In the genomic region with DNA sequence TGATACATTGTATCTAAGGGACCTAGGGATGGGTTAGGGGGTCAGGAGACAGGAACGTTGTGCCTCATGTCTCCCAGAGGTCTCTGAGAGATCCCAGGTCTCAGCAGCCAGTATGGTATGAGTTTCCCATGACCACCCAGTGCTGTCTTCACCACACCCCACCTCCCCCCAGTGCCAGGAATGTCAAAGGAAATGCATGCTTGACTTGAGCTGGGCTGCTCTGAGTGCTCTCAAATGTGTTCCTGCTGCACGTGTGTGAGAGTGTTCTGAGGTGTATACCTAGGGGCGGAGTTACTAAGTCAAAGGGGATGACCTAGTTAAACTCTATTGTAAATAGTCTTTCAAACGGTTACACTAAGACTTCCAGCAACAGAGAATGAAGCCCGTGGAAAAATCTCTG, we compare ENCODE assay signal across 35 mouse cellular contexts. TPM values are rescaled to one million over a fixed set of nuclear protein-coding genes. Genes with fewer than 3 reads are reported as not detected.
DNase-seq lines count a peak whose midpoint lies in the region; ATAC-seq and TF ChIP-seq lines count a peak whose summit lies in the region.
"Had no signal": no experiment of that assay in that cellular context is flagged by ENCODE, and none has a peak within 500 bp of the region (broad histone marks: within the 10 kb centered on the region; RNA-seq: fewer than 3 reads in every experiment).

No protein-coding gene starts in this region.

- 35% methylated on average over 5 of the region's 5 CpGs for WGBS in lung, postnatal 0 days
- WGBS in stomach, embryonic 16.5 days, result 34% methylated on average over 5 of the region's 5 CpGs

- H3K9me3 ChIP-seq in lung, postnatal 0 days (ENCODE audit: low read length), result no peaks in the 10 kb centered on the region
- no peaks in the 10 kb centered on the region for H3K9me3 ChIP-seq in stomach, embryonic 16.5 days (replicated peaks; ENCODE audit: control insufficient read depth, low read length)
- H3K9me3 ChIP-seq: embryonic facial prominence, embryonic 10.5 days; hindbrain, embryonic 10.5 days; midbrain, embryonic 13.5 days had no signal

- no peak overlapping the region for H3K9ac ChIP-seq in lung, postnatal 0 days (replicated peaks; ENCODE audit: low read depth)
- H3K9ac ChIP-seq in stomach, embryonic 16.5 days (ENCODE audit: low read length), result no peak overlapping the region
- H3K9ac ChIP-seq: forebrain, postnatal 0 days; midbrain, embryonic 13.5 days had no signal

- H3K4me2 ChIP-seq in lung, postnatal 0 days (replicated peaks; ENCODE audit: low read depth, low read length), result no peak overlapping the region
- H3K4me2 ChIP-seq in stomach, embryonic 16.5 days (ENCODE audit: low read depth, low read length), result no peak overlapping the region
- H3K4me2 ChIP-seq: heart, embryonic 11.5 days; midbrain, embryonic 13.5 days had no signal

- POLR2A ChIA-PET in Patski (lab: Charles Lee), result no interaction called here

- H3K4me3 ChIP-seq in lung, postnatal 0 days (ENCODE audit: low read depth, low read length), result no peak overlapping the region
- H3K4me3 ChIP-seq in stomach, embryonic 16.5 days (replicated peaks; ENCODE audit: low read length), result no peak overlapping the region
- H3K4me3 ChIP-seq: embryonic facial prominence, embryonic 10.5 days; gastrocnemius, adult 2 months; hindbrain, embryonic 10.5 days; megakaryocyte, embryonic 14.5 days; midbrain, embryonic 13.5 days had no signal

- DNase-seq in lung, adult 18-20 months, result peak; percentile 3 to 44
- no peak for DNase-seq in lung, postnatal 4 days
- DNase-seq in Patski (ENCODE audit: low read depth, low spot score), result no peak
- DNase-seq in lung, postnatal 0 days (ENCODE audit: low spot score), result peak; percentile 79
- no peak for DNase-seq in heart, adult 18-20 months
- no peak for DNase-seq in frontal cortex, postnatal 36 days (ENCODE audit: low spot score in 2 of 2)
- DNase-seq: B cell, adult 2 months; cerebellum, adult 11 months; cerebellum, adult 9-11 months; forebrain, postnatal 0 days; gastrocnemius, adult 2 months; kidney, adult 18-20 months; right cerebral cortex, postnatal 25 days; thymus, adult 2 months had no signal

- no peaks in the 10 kb centered on the region for H3K36me3 ChIP-seq in lung, postnatal 0 days (ENCODE audit: insufficient read depth, low read length)
- no peaks in the 10 kb centered on the region for H3K36me3 ChIP-seq in stomach, embryonic 16.5 days (ENCODE audit: control insufficient read depth, insufficient read depth, low read length)
- H3K36me3 ChIP-seq: embryonic facial prominence, embryonic 10.5 days; hindbrain, embryonic 10.5 days; midbrain, embryonic 13.5 days had no signal

- no peaks in the 10 kb centered on the region for H3K27me3 ChIP-seq in Patski
- H3K27me3 ChIP-seq in lung, postnatal 0 days (replicated peaks; ENCODE audit: insufficient read depth, low read length), result 0 out of 2 replicates have a peak, but pooled peaks cover 6% of the 10 kb centered on the region
- H3K27me3 ChIP-seq in stomach, embryonic 16.5 days (ENCODE audit: control insufficient read depth, insufficient read depth, low read length), result peaks cover 2% of the 10 kb centered on the region; the same call in 1 of the 2 replicates

- ATAC-seq in Patski, result peak; percentile 51
- peak; percentile 94 for ATAC-seq in lung, postnatal 0 days
- peak; percentile 69; the same call in 1 of the 2 replicates for ATAC-seq in stomach, embryonic 16.5 days (ENCODE audit: insufficient read depth, low FRiP score)
- ATAC-seq: forebrain, postnatal 0 days; midbrain, embryonic 13.5 days had no signal

- H3K4me1 ChIP-seq in lung, postnatal 0 days (ENCODE audit: insufficient read depth, low read depth, low read length), result peaks cover 4% of the 10 kb centered on the region; the same call in 1 of the 2 replicates
- H3K4me1 ChIP-seq in stomach, embryonic 16.5 days (ENCODE audit: control insufficient read depth, insufficient read depth, low read length), result peaks cover 5% of the 10 kb centered on the region; the same call in 1 of the 2 replicates

- CTCF ChIA-PET in Patski (lab: Charles Lee), result no interaction called here

- peak; percentile 11 for TF ChIP-seq CTCF in Patski (IDR thresholded peaks at IDR 0.05)
- peak; percentile 51 for TF ChIP-seq CTCF in lung, postnatal 0 days (IDR thresholded peaks at IDR 0.05)

- H3K27ac ChIP-seq in lung, postnatal 0 days (ENCODE audit: low read length), result no peak overlapping the region
- H3K27ac ChIP-seq in stomach, embryonic 16.5 days (ENCODE audit: low read length), result no peak overlapping the region
- H3K27ac ChIP-seq: embryonic facial prominence, embryonic 10.5 days; gastrocnemius, adult 2 months; hindbrain, embryonic 10.5 days; midbrain, embryonic 13.5 days had no signal

- TF ChIP-seq EP300 in lung, postnatal 0 days (IDR thresholded peaks at IDR 0.05), result peak; percentile 63; the same call in 1 of the 2 replicates

- in situ Hi-C loops in Patski (cut with MboI; ENCODE audit: low pct_unique_long_range_greater_than_20kb), result no loop called here

RNA-seq across cellular contexts. Expression of a gene that starts 1.8 kb away (rescaled TPM):
- polyA plus RNA-seq in Patski (2021), result not detected
- polyA plus RNA-seq in lung, postnatal 0 days (2015; fragmentation: Nextera tagmentation; extraction: Ambion mirVana), result 0.29 TPM in 2 replicates
- polyA plus RNA-seq in stomach, embryonic 16.5 days (2015; fragmentation: Nextera tagmentation; extraction: Ambion mirVana), result 0.17 TPM in 1 of 2 replicates, not detected in the other
- total RNA-seq in heart, adult 18-20 months (2021), result not detected
- total RNA-seq: adrenal gland, adult 18-20 months; adrenal gland, postnatal 4 days; common myeloid progenitor, adult 5-6 weeks; forebrain, postnatal 0 days; gastrocnemius, adult 2 months; layer of hippocampus, adult 18-20 months; layer of hippocampus, postnatal 25 days; liver, adult 2 months; monocyte, adult 5-6 weeks; neutrophil, adult 5-6 weeks had no signal
- polyA plus RNA-seq: heart, embryonic 11.5 days; heart, postnatal 0 days; kidney, embryonic 16.5 days; liver, adult 2 months; liver, embryonic 16.5 days; midbrain, embryonic 13.5 days; spleen, adult 2 months; stomach, embryonic 14.5 days; thymus, adult 2 months had no signal

RNA-seq across cellular contexts. Expression of a gene that starts 34.5 kb away (rescaled TPM):
- polyA plus RNA-seq in Patski (2021), result not detected
- polyA plus RNA-seq in lung, postnatal 0 days (2015; fragmentation: Nextera tagmentation; extraction: Ambion mirVana), result not detected in 2 replicates
- polyA plus RNA-seq in stomach, embryonic 16.5 days (2015; fragmentation: Nextera tagmentation; extraction: Ambion mirVana), result not detected in 2 replicates
- not detected for total RNA-seq in heart, adult 18-20 months (2021)
- total RNA-seq: adrenal gland, adult 18-20 months; adrenal gland, postnatal 4 days; common myeloid progenitor, adult 5-6 weeks; forebrain, postnatal 0 days; gastrocnemius, adult 2 months; gastrocnemius, postnatal 4 days; layer of hippocampus, adult 18-20 months; layer of hippocampus, postnatal 25 days; liver, adult 2 months had no signal
- polyA plus RNA-seq: embryonic facial prominence, embryonic 10.5 days; forebrain, postnatal 0 days; heart, embryonic 11.5 days; heart, postnatal 0 days; hindbrain, embryonic 10.5 days; kidney, embryonic 16.5 days; limb, embryonic 11.5 days; liver, adult 2 months; liver, embryonic 16.5 days; midbrain, embryonic 13.5 days; spleen, adult 2 months; stomach, embryonic 14.5 days; thymus, adult 2 months had no signal

Comparison
In these comparisons a context has a peak if more than half of its experiments do, and no peak if none do; other contexts are left out.
1. DNase-seq: peak in lung, adult 18-20 months (2 of 2) and lung, postnatal 0 days (single experiment); none in lung, postnatal 4 days (0 of 2), Patski (single experiment), heart, adult 18-20 months (0 of 2) and frontal cortex, postnatal 36 days (0 of 2).
2. Peak in every context shown above with its lines, with median percentiles within 50 percentile points of each other: ATAC-seq.